Mouse (Mus musculus) cortical plate, adult 2 months (tissue): ENCODE results near the gene Sertad4.

Experiments
- CTCF ChIP-seq: fragments of 200-500 bp; IDR thresholded peaks from 2 replicates; pipeline ENCODE4 v1.5.1; 2011; ENCODE audit warnings: mild to moderate bottlenecking, control low read depth, low read length; ENCODE audit not compliant: insufficient read depth; ENCODE audit errors: extremely low read depth
- POLR2A ChIP-seq: fragments of 200-500 bp; IDR thresholded peaks from 2 replicates; pipeline ENCODE4 v1.6.1; 2011; ENCODE audit warnings: mild to moderate bottlenecking, low read length, control low read depth; ENCODE audit not compliant: insufficient read depth; ENCODE audit errors: extremely low read depth

DNA sequence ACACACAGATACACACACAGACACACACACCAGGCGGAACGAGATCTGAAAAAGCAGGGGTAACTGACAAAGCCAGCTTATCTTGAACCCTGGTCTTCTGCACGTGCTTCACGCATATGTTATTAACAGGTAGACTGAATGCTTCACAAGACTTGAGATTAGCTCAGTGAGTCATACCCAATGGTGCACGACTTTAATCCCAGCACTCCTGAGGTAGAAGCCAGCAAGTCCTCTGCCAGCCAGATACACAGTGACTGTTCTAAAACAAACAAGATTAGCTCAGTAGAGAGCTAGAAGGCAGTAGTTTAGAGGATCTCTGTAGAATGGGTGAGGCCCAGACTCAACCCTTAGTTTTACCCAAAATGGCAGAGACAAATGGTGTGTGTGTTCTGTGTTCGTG, 4.7 kb upstream of the Sertad4 start:
- TF ChIP-seq POLR2A: no peak
- TF ChIP-seq CTCF: no peak
